Mouse (Mus musculus) small intestine, adult 2 months (tissue): ENCODE data around the gene Anxa4.

Experiments used
- CTCF ChIP-seq: fragments of 200-500 bp; IDR thresholded peaks from 2 replicates; pipeline ENCODE4 v1.5.1; 2012; ENCODE audit warnings: low read depth, mild to moderate bottlenecking, control low read depth, inconsistent platforms, low read length, moderate library complexity, mixed read lengths; ENCODE audit not compliant: insufficient replicate concordance, insufficient read length; ENCODE audit errors: extremely low read depth
- POLR2A ChIP-seq: fragments of 200-500 bp; IDR thresholded peaks from 2 replicates; pipeline ENCODE4 v1.6.1; 2012; ENCODE audit warnings: low read depth, mild to moderate bottlenecking, control low read depth, inconsistent platforms, low read length, moderate library complexity

GRCm38 (mm10) chr6:86768938-86769337 lies 24.4 kb downstream of the Anxa4 start:
- TF ChIP-seq POLR2A = no peak
- no peak for TF ChIP-seq CTCF
